Comparison of ENCODE assay signal across 29 mouse cellular contexts in the genomic region with DNA sequence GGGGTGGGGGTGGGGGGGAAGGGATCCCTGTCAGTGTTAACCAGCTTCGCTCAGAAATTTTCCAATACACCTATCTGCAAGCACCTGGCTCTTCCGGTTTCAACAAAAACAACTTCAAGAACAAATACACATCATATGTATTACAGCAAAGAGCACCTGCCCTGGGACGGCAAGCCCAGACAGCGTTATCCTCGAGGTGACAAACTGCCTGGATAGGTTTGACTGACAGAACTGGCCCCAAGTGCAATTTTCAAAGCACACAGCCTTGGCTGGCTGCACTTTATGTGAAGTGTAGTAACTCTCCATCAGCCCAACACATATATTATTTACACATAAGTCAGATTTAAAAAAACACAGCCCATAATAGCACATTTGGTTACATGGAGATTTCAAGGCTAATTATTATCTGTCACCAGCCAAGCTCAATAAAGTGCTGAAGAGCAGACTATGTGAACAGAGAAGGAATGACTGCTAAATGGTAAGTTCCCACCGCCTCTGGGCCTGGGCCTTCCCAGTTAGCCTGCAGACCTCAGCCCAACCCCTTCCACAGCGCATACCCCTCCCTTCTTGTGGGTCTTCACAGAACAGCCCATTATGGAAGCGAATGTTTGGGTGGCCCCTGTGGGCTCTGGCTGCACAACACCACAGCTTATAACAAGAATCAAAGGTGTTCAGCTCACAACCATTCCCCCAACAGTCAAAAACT. TPM values are rescaled to one million over a fixed set of nuclear protein-coding genes. Genes with fewer than 3 reads are reported as not detected.
DNase-seq lines count a peak whose midpoint lies in the region; ATAC-seq and TF ChIP-seq lines count a peak whose summit lies in the region.
"Had no signal": no experiment of that assay in that cellular context is flagged by ENCODE, and none has a peak within 500 bp of the region (broad histone marks: within the 10 kb centered on the region; RNA-seq: fewer than 3 reads in every experiment).

No protein-coding gene starts in this region.

- H3K4me1 ChIP-seq in embryonic facial prominence, embryonic 13.5 days: peaks cover 13% of the 10 kb centered on the region
- peaks cover 22% of the 10 kb centered on the region for H3K4me1 ChIP-seq in embryonic facial prominence, embryonic 10.5 days
- H3K4me1 ChIP-seq in lung, embryonic 14.5 days (ENCODE audit: insufficient read depth): no peaks in the 10 kb centered on the region
- peaks cover 6% of the 10 kb centered on the region; the same call in 1 of the 2 replicates for H3K4me1 ChIP-seq in embryonic facial prominence, embryonic 15.5 days
- peaks cover 9% of the 10 kb centered on the region; the same call in 1 of the 2 replicates for H3K4me1 ChIP-seq in limb, embryonic 15.5 days
- H3K4me1 ChIP-seq: forebrain, embryonic 15.5 days; midbrain, embryonic 15.5 days had no signal

- no peak overlapping the region for H3K4me3 ChIP-seq in embryonic facial prominence, embryonic 13.5 days
- no peak overlapping the region for H3K4me3 ChIP-seq in embryonic facial prominence, embryonic 10.5 days
- no peak overlapping the region for H3K4me3 ChIP-seq in lung, embryonic 14.5 days (ENCODE audit: low read depth, low read length)
- H3K4me3 ChIP-seq in embryonic facial prominence, embryonic 15.5 days (replicated peaks): no peak overlapping the region
- H3K4me3 ChIP-seq in limb, embryonic 15.5 days: no peak overlapping the region
- H3K4me3 ChIP-seq: forebrain, embryonic 10.5 days; forebrain, embryonic 15.5 days; gastrocnemius, adult 2 months; intestine, embryonic 15.5 days; megakaryocyte, embryonic 14.5 days; midbrain, embryonic 15.5 days had no signal

- no peaks in the 10 kb centered on the region for H3K36me3 ChIP-seq in embryonic facial prominence, embryonic 13.5 days
- H3K36me3 ChIP-seq in embryonic facial prominence, embryonic 10.5 days (replicated peaks): no peaks in the 10 kb centered on the region
- no peaks in the 10 kb centered on the region for H3K36me3 ChIP-seq in lung, embryonic 14.5 days (ENCODE audit: insufficient read depth)
- H3K36me3 ChIP-seq in embryonic facial prominence, embryonic 15.5 days: no peaks in the 10 kb centered on the region
- no peaks in the 10 kb centered on the region for H3K36me3 ChIP-seq in limb, embryonic 15.5 days
- H3K36me3 ChIP-seq: forebrain, embryonic 15.5 days; intestine, embryonic 15.5 days; midbrain, embryonic 15.5 days had no signal

- 0 out of 2 replicates have a peak, but pooled peaks have one; percentile 34 for ATAC-seq in embryonic facial prominence, embryonic 13.5 days (ENCODE audit: insufficient number of reproducible peaks, insufficient read depth, low FRiP score, low TSS enrichment, low read depth)
- 0 out of 2 replicates have a peak, but pooled peaks have one; percentile 37 for ATAC-seq in lung, embryonic 14.5 days (ENCODE audit: insufficient read depth)
- no peak for ATAC-seq in embryonic facial prominence, embryonic 15.5 days (ENCODE audit: insufficient number of reproducible peaks, low FRiP score, low TSS enrichment, low read depth)
- ATAC-seq in limb, embryonic 15.5 days (ENCODE audit: insufficient number of reproducible peaks, low FRiP score, low TSS enrichment, low read depth): peak; percentile 52; the same call in 1 of the 2 replicates
- ATAC-seq: forebrain, embryonic 15.5 days; hindbrain, embryonic 16.5 days; intestine, embryonic 15.5 days had no signal

- H3K4me2 ChIP-seq in embryonic facial prominence, embryonic 13.5 days: no peak overlapping the region
- no peak overlapping the region for H3K4me2 ChIP-seq in lung, embryonic 14.5 days
- no peak overlapping the region for H3K4me2 ChIP-seq in embryonic facial prominence, embryonic 15.5 days (replicated peaks)
- no peak overlapping the region for H3K4me2 ChIP-seq in limb, embryonic 15.5 days
- H3K4me2 ChIP-seq: forebrain, embryonic 15.5 days; heart, embryonic 11.5 days; intestine, embryonic 15.5 days; midbrain, embryonic 15.5 days had no signal

- no peak for TF ChIP-seq CTCF in lung, embryonic 14.5 days (IDR thresholded peaks at IDR 0.05; ENCODE audit: low read depth)

- DNase-seq in embryonic facial prominence, embryonic 10.5 days (ENCODE audit: low spot score): no peak
- no peak for DNase-seq in lung, embryonic 14.5 days
- no peak for DNase-seq in lung, postnatal 4 days
- no peak for DNase-seq in adrenal gland, postnatal 10 days
- no peak for DNase-seq in thymus, postnatal 36 days
- DNase-seq: adrenal gland, postnatal 36 days; cerebellum, adult 18-20 months; cerebellum, postnatal 10 days; gastrocnemius, adult 2 months; gastrocnemius, postnatal 36 days; heart, adult 18-20 months; kidney, adult 2 months; layer of hippocampus, postnatal 36 days; liver; lung, adult 2 months; lung, postnatal 36 days; right cerebral cortex, postnatal 4 days had no signal

- no peak overlapping the region for H3K9ac ChIP-seq in embryonic facial prominence, embryonic 13.5 days
- H3K9ac ChIP-seq in lung, embryonic 14.5 days: no peak overlapping the region
- no peak overlapping the region for H3K9ac ChIP-seq in embryonic facial prominence, embryonic 15.5 days
- H3K9ac ChIP-seq in limb, embryonic 15.5 days: no peak overlapping the region
- H3K9ac ChIP-seq: forebrain, embryonic 15.5 days; intestine, embryonic 15.5 days; liver, embryonic 14.5 days; midbrain, embryonic 15.5 days had no signal

- WGBS in embryonic facial prominence, embryonic 13.5 days: 77% methylated on average over 8 of the region's 8 CpGs
- 90% methylated on average over 8 of the region's 8 CpGs for WGBS in embryonic facial prominence, embryonic 10.5 days
- 68% methylated on average over 8 of the region's 8 CpGs for whole genome bisulfite sequencing in lung, embryonic 14.5 days
- WGBS in embryonic facial prominence, embryonic 15.5 days: 71% methylated on average over 8 of the region's 8 CpGs
- WGBS in limb, embryonic 15.5 days: 77% methylated on average over 8 of the region's 8 CpGs

- peak overlapping the region; percentile 12; the same call in 1 of the 2 replicates for H3K27ac ChIP-seq in embryonic facial prominence, embryonic 13.5 days
- H3K27ac ChIP-seq in embryonic facial prominence, embryonic 10.5 days (replicated peaks): no peak overlapping the region
- no peak overlapping the region for H3K27ac ChIP-seq in lung, embryonic 14.5 days (ENCODE audit: low read depth)
- peak overlapping the region; percentile 80 for H3K27ac ChIP-seq in embryonic facial prominence, embryonic 15.5 days (replicated peaks)
- H3K27ac ChIP-seq in limb, embryonic 15.5 days: peak overlapping the region; percentile 75
- H3K27ac ChIP-seq: forebrain, embryonic 10.5 days; forebrain, embryonic 15.5 days; gastrocnemius, adult 2 months; intestine, embryonic 15.5 days; kidney, postnatal 0 days; liver, embryonic 14.5 days; midbrain, embryonic 15.5 days had no signal

- H3K27me3 ChIP-seq in embryonic facial prominence, embryonic 13.5 days: no peaks in the 10 kb centered on the region
- H3K27me3 ChIP-seq in embryonic facial prominence, embryonic 10.5 days (replicated peaks; ENCODE audit: low read depth, poor library complexity, severe bottlenecking): no peaks in the 10 kb centered on the region
- H3K27me3 ChIP-seq in lung, embryonic 14.5 days (ENCODE audit: insufficient read depth, low read length): no peaks in the 10 kb centered on the region
- H3K27me3 ChIP-seq in embryonic facial prominence, embryonic 15.5 days: no peaks in the 10 kb centered on the region
- H3K27me3 ChIP-seq in limb, embryonic 15.5 days: no peaks in the 10 kb centered on the region
- H3K27me3 ChIP-seq: forebrain, embryonic 15.5 days; intestine, embryonic 15.5 days; megakaryocyte, embryonic 14.5 days; midbrain, embryonic 15.5 days had no signal

- no peaks in the 10 kb centered on the region for H3K9me3 ChIP-seq in embryonic facial prominence, embryonic 13.5 days
- H3K9me3 ChIP-seq in embryonic facial prominence, embryonic 10.5 days: no peaks in the 10 kb centered on the region
- H3K9me3 ChIP-seq in lung, embryonic 14.5 days (ENCODE audit: low read depth, low read length): no peaks in the 10 kb centered on the region
- H3K9me3 ChIP-seq in embryonic facial prominence, embryonic 15.5 days (replicated peaks): no peaks in the 10 kb centered on the region
- no peaks in the 10 kb centered on the region for H3K9me3 ChIP-seq in limb, embryonic 15.5 days
- H3K9me3 ChIP-seq: forebrain, embryonic 10.5 days; forebrain, embryonic 15.5 days; intestine, embryonic 15.5 days; megakaryocyte, embryonic 14.5 days; midbrain, embryonic 15.5 days had no signal

RNA-seq across cellular contexts. Expression of gene Cnksr3, which starts 35.7 kb away (rescaled TPM):
- 11.1 and 11.6 TPM in 2 replicates for polyA plus RNA-seq in embryonic facial prominence, embryonic 13.5 days (2015; fragmentation: Nextera tagmentation; extraction: Ambion mirVana)
- 8.8 and 10.8 TPM in 2 replicates for polyA plus RNA-seq in embryonic facial prominence, embryonic 10.5 days (2016; fragmentation: Nextera tagmentation; extraction: Ambion mirVana)
- 9.4 and 11.4 TPM in 2 replicates for polyA plus RNA-seq in lung, embryonic 14.5 days (2014; fragmentation: Nextera tagmentation; extraction: Ambion mirVana)
- 11.8 and 11.9 TPM in 2 replicates for polyA plus RNA-seq in embryonic facial prominence, embryonic 15.5 days (2015; fragmentation: Nextera tagmentation; extraction: Ambion mirVana)
- polyA plus RNA-seq in limb, embryonic 15.5 days (2015; fragmentation: Nextera tagmentation; extraction: Ambion mirVana): 13.0 and 13.3 TPM in 2 replicates
- total RNA-seq in adrenal gland, postnatal 10 days (2021): 10 to 100 TPM; 11.6 to 11.9 TPM

Comparison
In these comparisons a context has a peak if more than half of its experiments do, and no peak if none do; other contexts are left out.
1. H3K27ac ChIP-seq: peak in embryonic facial prominence, embryonic 13.5 days (single experiment), embryonic facial prominence, embryonic 15.5 days (single experiment) and limb, embryonic 15.5 days (single experiment); none in embryonic facial prominence, embryonic 10.5 days (single experiment) and lung, embryonic 14.5 days (single experiment).